In genomic region chr9:75072361-75072760, GRCm38 (mm10) we compare ENCODE assay signal across 8 mouse cellular contexts. TPM values are rescaled to one million over a fixed set of nuclear protein-coding genes. Genes with fewer than 3 reads are reported as not detected.
DNase-seq lines count a peak whose midpoint lies in the region; ATAC-seq and TF ChIP-seq lines count a peak whose summit lies in the region.

No protein-coding gene starts in this region.

- peak overlapping the region; percentile 90 for H3K4me2 ChIP-seq in heart, embryonic 13.5 days

- no peaks in the 10 kb centered on the region for H3K36me3 ChIP-seq in heart, embryonic 13.5 days
- no peaks in the 10 kb centered on the region for H3K36me3 ChIP-seq in ES-E14 (ENCODE audit: control insufficient read depth, insufficient read depth, low read length, poor library complexity, severe bottlenecking)
- no peaks in the 10 kb centered on the region for H3K36me3 ChIP-seq in hindbrain, embryonic 10.5 days
- no peaks in the 10 kb centered on the region for H3K36me3 ChIP-seq in macrophage (ENCODE audit: inconsistent target)

- peaks cover 59% of the 10 kb centered on the region for H3K79me2 ChIP-seq in macrophage (ENCODE audit: inconsistent target)

- in situ Hi-C loops in ES-E14 (cut with MboI; ENCODE audit: low sequenced_read_pairs in 2 of 2, unreplicated experiment in 2 of 2): no loop called here

- DNase-seq in heart, postnatal 14 days: no peak
- no peak for DNase-seq in ES-E14 (ENCODE audit: low read depth, low spot score)
- DNase-seq in hindbrain, embryonic 10.5 days (ENCODE audit: low spot score): no peak
- no peak for DNase-seq in right cerebral cortex, postnatal 10 days (ENCODE audit: low spot score in 2 of 2)
- DNase-seq in frontal cortex, postnatal 10 days (ENCODE audit: low spot score in 2 of 2): no peak
- DNase-seq in thymus, postnatal 0 days (ENCODE audit: low spot score): no peak

- 20% methylated on average over 3 of the region's 3 CpGs for WGBS in heart, embryonic 13.5 days
- 20% methylated on average over 3 of the region's 3 CpGs for WGBS in hindbrain, embryonic 10.5 days
- WGBS in macrophage (ENCODE audit: missing documents): 13% methylated on average over 3 of the region's 3 CpGs

- intact Hi-C loops in heart, postnatal 14 days (cut with DNase I): loop anchor here (5.0 kb wide), 1 partner anchor 125 kb away; no protein-coding TSS in a partner anchor

- peak overlapping the region; percentile 90 for H3K4me3 ChIP-seq in heart, embryonic 13.5 days
- H3K4me3 ChIP-seq in ES-E14 (ENCODE audit: insufficient read depth in 1 of 2, low read depth in 1 of 2, low read length in 2 of 2, poor library complexity in 1 of 2, severe bottlenecking in 1 of 2): peak overlapping the region; percentile 79 to 95; a peak in 3 of 4 replicates
- peak overlapping the region; percentile 88 for H3K4me3 ChIP-seq in hindbrain, embryonic 10.5 days
- peak overlapping the region; percentile 98 for H3K4me3 ChIP-seq in macrophage (ENCODE audit: inconsistent target)

- no peaks in the 10 kb centered on the region for H3K9me3 ChIP-seq in heart, embryonic 13.5 days
- no peaks in the 10 kb centered on the region for H3K9me3 ChIP-seq in ES-E14 (ENCODE audit: control insufficient read depth, insufficient read depth, low read depth, low read length)
- no peaks in the 10 kb centered on the region for H3K9me3 ChIP-seq in hindbrain, embryonic 10.5 days

- peak overlapping the region; percentile 90 for H3K9ac ChIP-seq in heart, embryonic 13.5 days
- no peak overlapping the region; the same call in 1 of the 2 replicates for H3K9ac ChIP-seq in ES-E14 (ENCODE audit: insufficient read depth, low read depth, low read length, poor library complexity, severe bottlenecking)

- H3K27ac ChIP-seq in heart, embryonic 13.5 days (replicated peaks): no peak overlapping the region
- H3K27ac ChIP-seq in ES-E14 (ENCODE audit: insufficient read depth, low read depth, low read length, poor library complexity, severe bottlenecking) (no peak overlapping the region), macrophage (peak overlapping the region; percentile 97)
- peak overlapping the region; percentile 98; the same call in 1 of the 2 replicates for H3K27ac ChIP-seq in hindbrain, embryonic 10.5 days

- peaks cover 26% of the 10 kb centered on the region for H3K4me1 ChIP-seq in heart, embryonic 13.5 days
- H3K4me1 ChIP-seq in ES-E14 (ENCODE audit: control insufficient read depth in 2 of 2, insufficient read depth in 2 of 2, low read length in 2 of 2, poor library complexity in 1 of 2): peaks cover 0 to 5% of the 10 kb centered on the region in 2 experiments; a peak in 1 of 4 replicates
- peaks cover 27% of the 10 kb centered on the region for H3K4me1 ChIP-seq in hindbrain, embryonic 10.5 days (replicated peaks)

- ATAC-seq in heart, embryonic 13.5 days (ENCODE audit: extremely low read depth, insufficient number of reproducible peaks, low FRiP score, low TSS enrichment): no peak

- 0 out of 2 replicates have a peak, but pooled peaks cover 5% of the 10 kb centered on the region for H3K27me3 ChIP-seq in heart, embryonic 13.5 days (replicated peaks)
- peaks cover 6% of the 10 kb centered on the region; the same call in 1 of the 2 replicates for H3K27me3 ChIP-seq in hindbrain, embryonic 10.5 days (ENCODE audit: insufficient read depth, poor library complexity, severe bottlenecking)

TF ChIP-seq in ES-E14, 5 proteins besides CTCF, POLR2A, EP300 and RAD21:
- no peak for TF ChIP-seq ZC3H11A (IDR thresholded peaks at IDR 0.05; ENCODE audit: borderline replicate concordance, low read depth, low read length)
- no peak for TF ChIP-seq ZNF384 (IDR thresholded peaks at IDR 0.05; ENCODE audit: low read depth, low read length)
- TF ChIP-seq HCFC1 (IDR thresholded peaks at IDR 0.05; ENCODE audit: borderline replicate concordance, insufficient read depth, low read length): no peak
- TF ChIP-seq MAFK (IDR thresholded peaks at IDR 0.05; ENCODE audit: insufficient read depth, low read depth, low read length): no peak
- no peak for TF ChIP-seq CHD2 (IDR thresholded peaks at IDR 0.05; ENCODE audit: low read depth, low read length)

RNA-seq across cellular contexts. Expression of gene Myo5a, which starts 1.5 kb away (rescaled TPM):
- polyA plus RNA-seq in heart, embryonic 13.5 days (2015; fragmentation: Nextera tagmentation; extraction: Ambion mirVana): 6.7 and 8.2 TPM in 2 replicates
- 10 to 100 TPM; 12.3 to 13.8 TPM for total RNA-seq in heart, postnatal 14 days (2021)
- total RNA-seq in ES-E14 (2012; rRNA removed): 60.2 and 65.2 TPM in 2 replicates
- 20.6 and 23.9 TPM in 2 replicates for polyA plus RNA-seq in hindbrain, embryonic 10.5 days (2016; fragmentation: Nextera tagmentation; extraction: Ambion mirVana)
- 1,000 to 10,000 TPM in 14 of 26 experiments, 100 to 1,000 TPM in 12; 274 to 2,515 (median 1,017) TPM for total RNA-seq in macrophage (2018; cell fraction: chromatin; rRNA removed)
- total RNA-seq in macrophage (2018; cell fraction: cytosol; rRNA removed): 100 to 1,000 TPM; 215 to 918 (median 488) TPM
- 1,000 to 10,000 TPM in 7 of 26 experiments, 100 to 1,000 TPM in 19; 243 to 1,634 (median 599) TPM for total RNA-seq in macrophage (2018; cell fraction: nucleus; rRNA removed)
- polyA plus RNA-seq in macrophage (2018): 290 to 945 TPM (median 467 TPM) in 3 replicates
- 5.5 and 5.7 TPM in 2 replicates for polyA plus RNA-seq in thymus, postnatal 0 days (2015; fragmentation: Nextera tagmentation; extraction: Ambion mirVana)

RNA-seq across cellular contexts. Expression of gene Arpp19, which starts 34.9 kb away (rescaled TPM):
- 205 and 219 TPM in 2 replicates for polyA plus RNA-seq in heart, embryonic 13.5 days (2015; fragmentation: Nextera tagmentation; extraction: Ambion mirVana)
- 100 to 1,000 TPM; 134 to 143 TPM for total RNA-seq in heart, postnatal 14 days (2021)
- total RNA-seq in ES-E14 (2012; rRNA removed): 116 and 192 TPM in 2 replicates
- 320 and 348 TPM in 2 replicates for polyA plus RNA-seq in hindbrain, embryonic 10.5 days (2016; fragmentation: Nextera tagmentation; extraction: Ambion mirVana)
- total RNA-seq in macrophage (2018; cell fraction: chromatin; rRNA removed): 10 to 100 TPM in 23 of 26 experiments, 1 to 10 TPM in 3; 7.2 to 46.6 (median 29.1) TPM
- 10 to 100 TPM; 42.6 to 83.7 (median 54.2) TPM for total RNA-seq in macrophage (2018; cell fraction: cytosol; rRNA removed)
- total RNA-seq in macrophage (2018; cell fraction: nucleus; rRNA removed): 10 to 100 TPM in 24 of 26 experiments, 1 to 10 TPM in 2; 8.5 to 43.3 (median 20.1) TPM
- polyA plus RNA-seq in macrophage (2018): 94.3 to 161 TPM (median 114 TPM) in 3 replicates
- 467 and 471 TPM in 2 replicates for polyA plus RNA-seq in thymus, postnatal 0 days (2015; fragmentation: Nextera tagmentation; extraction: Ambion mirVana)

Comparison
In these comparisons a context has a peak if more than half of its experiments do, and no peak if none do; other contexts are left out.
1. H3K27ac ChIP-seq: peak in hindbrain, embryonic 10.5 days (single experiment) and macrophage (single experiment); none in heart, embryonic 13.5 days (single experiment) and ES-E14 (single experiment).
2. RNA of gene Myo5a, which starts 1.5 kb away (polyA plus RNA-seq): 290 to 945 TPM in macrophage; 20.6 to 23.9 TPM in hindbrain, embryonic 10.5 days, 6.7 to 8.2 TPM in heart, embryonic 13.5 days and 5.5 to 5.7 TPM in thymus, postnatal 0 days; every median in the first group is over 10 times any median in the second.
3. Peak in every context shown above with its lines, with median percentiles within 50 percentile points of each other: H3K4me3 ChIP-seq.